Mouse (Mus musculus): Measurements from ENCODE around the gene Sprr2e. TPM values are rescaled to one million over a fixed set of nuclear protein-coding genes. Genes with fewer than 3 reads are reported as not detected.

The Sprr2e gene
- polyA plus RNA-seq (2012; fragmentation: generic; extraction: Trizol) = 0.06 TPM
- long read RNA-seq, experiment 1 = 0 reads
- long read RNA-seq, experiment 2 = 0 reads

DNA sequence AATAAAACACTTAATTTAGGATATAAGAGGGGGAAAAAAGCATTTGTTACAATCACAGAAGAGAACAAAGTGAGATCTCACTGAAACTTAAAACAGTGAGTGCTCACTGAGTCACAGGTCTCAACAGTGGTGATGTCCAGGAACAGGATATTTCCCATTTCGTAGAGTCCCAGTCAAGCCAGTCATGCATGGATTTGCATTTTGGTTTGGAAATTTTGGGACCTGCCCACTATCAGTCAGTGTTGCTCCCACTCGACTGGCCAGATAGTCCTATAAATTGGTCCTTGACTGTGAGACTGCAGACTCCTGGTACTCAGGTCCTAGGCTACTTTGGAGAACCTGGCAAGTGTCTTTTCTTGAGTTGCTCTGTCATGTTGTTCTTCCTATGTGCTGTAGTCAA is at the start of gene Sprr2e:
Gene Sprr2e, plus strand, starts transcription at position 301 of the 400 bp plus-strand sequence.
- TF ChIP-seq USF1 (IDR thresholded peaks at IDR 0.05; ENCODE audit: low read depth) (no peak), MYOG (IDR thresholded peaks at IDR 0.05; ENCODE audit: control insufficient read depth, extremely low read depth, insufficient read length) (no peak), CTCF (IDR thresholded peaks at IDR 0.05; ENCODE audit: control insufficient read depth, insufficient read depth, insufficient read length) (no peak), MAX (IDR thresholded peaks at IDR 0.05) (no peak), CEBPB (IDR thresholded peaks at IDR 0.05; ENCODE audit: low read depth) (no peak), MYOD1 (IDR thresholded peaks at IDR 0.05; ENCODE audit: control insufficient read depth, insufficient read length, low read depth) (no peak), FOSL1 (IDR thresholded peaks at IDR 0.05; ENCODE audit: insufficient read depth, low read length, poor library complexity, severe bottlenecking) (no peak)
- Histone ChIP-seq H3ac (ENCODE audit: control insufficient read depth, insufficient read length, low read depth) (no peak within 1 kb of the TSS), H3K27me3 (ENCODE audit: control insufficient read depth, insufficient read depth, insufficient read length) (no peaks in the 10 kb centered on the region)

DNA sequence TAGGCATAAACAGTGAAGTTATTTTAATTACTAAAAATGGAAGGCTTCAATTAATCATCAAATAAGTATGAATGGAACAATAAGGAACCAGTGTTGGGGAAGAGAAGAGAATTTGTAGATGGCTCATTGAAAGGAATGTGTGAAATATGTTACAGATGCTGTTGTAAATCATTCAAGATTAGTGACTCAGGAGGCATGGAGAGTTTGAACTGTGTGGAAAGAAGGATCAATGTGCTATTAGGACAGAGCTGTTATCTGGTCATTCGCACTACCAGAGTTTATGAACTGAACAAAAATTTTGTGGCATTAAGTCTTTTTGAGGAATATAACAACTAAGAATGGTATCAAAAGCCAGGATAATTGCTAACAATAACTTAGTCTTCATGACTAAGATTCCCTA is 44.5 kb upstream of the Sprr2e start:
- no peak for TF ChIP-seq MYOD1 (IDR thresholded peaks at IDR 0.05; ENCODE audit: control insufficient read depth, insufficient read length, low read depth)
- no peak for TF ChIP-seq MYOG (IDR thresholded peaks at IDR 0.05; ENCODE audit: control insufficient read depth, extremely low read depth, insufficient read length)
- TF ChIP-seq USF1 (IDR thresholded peaks at IDR 0.05; ENCODE audit: low read depth) = no peak
- TF ChIP-seq FOSL1 (IDR thresholded peaks at IDR 0.05; ENCODE audit: insufficient read depth, low read length, poor library complexity, severe bottlenecking) = no peak
- TF ChIP-seq MAX (IDR thresholded peaks at IDR 0.05) = no peak
- TF ChIP-seq CEBPB (IDR thresholded peaks at IDR 0.05; ENCODE audit: low read depth) = no peak
- no peak for TF ChIP-seq CTCF (IDR thresholded peaks at IDR 0.05; ENCODE audit: control insufficient read depth, insufficient read depth, insufficient read length)
- no peaks in the 10 kb centered on the region for H3K79me2 ChIP-seq (ENCODE audit: control insufficient read depth, insufficient read depth)

More for the DNA sequence above, at the start of gene Sprr2e:
- Histone ChIP-seq H3K79me2 (ENCODE audit: control insufficient read depth, insufficient read depth) (no peaks in the 10 kb centered on the region), H3K79me3 (ENCODE audit: low read depth) (no peaks in the 10 kb centered on the region), H3K4me3 (ENCODE audit: insufficient read depth, poor library complexity, severe bottlenecking) (no peak within 1 kb of the TSS), H3K36me3 (ENCODE audit: control insufficient read depth, insufficient read depth) (no peaks in the 10 kb centered on the region)

DNA sequence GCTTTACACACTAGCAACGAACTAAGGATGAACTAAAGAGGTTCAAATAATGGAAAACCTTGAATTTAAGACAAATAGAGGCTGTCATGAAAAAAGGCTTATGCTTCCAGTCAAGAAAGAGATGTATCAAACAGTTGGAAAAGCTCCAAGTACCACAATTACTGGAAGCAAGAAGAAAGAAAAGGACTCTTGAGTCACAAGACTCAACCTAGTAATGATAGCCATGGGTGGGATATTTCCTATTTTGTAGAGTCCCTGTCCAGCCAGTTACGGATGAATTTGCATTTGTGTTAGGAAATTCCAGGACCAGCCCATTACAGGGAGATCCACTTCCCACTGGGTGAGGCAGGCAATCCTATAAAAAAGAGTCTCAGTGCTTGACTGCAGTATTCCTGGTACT is 35.6 kb upstream of the Sprr2e start, which contains the start of gene Sprr2b:
Gene Sprr2b, plus strand, starts transcription at position 301 of the 400 bp plus-strand sequence.
- no peaks in the 10 kb centered on the region for H3K79me3 ChIP-seq (ENCODE audit: low read depth)
- H3ac ChIP-seq (ENCODE audit: control insufficient read depth, insufficient read length, low read depth) = no peak within 1 kb of the TSS
- H3K36me3 ChIP-seq (ENCODE audit: control insufficient read depth, insufficient read depth) = no peaks in the 10 kb centered on the region
- TF ChIP-seq CTCF (IDR thresholded peaks at IDR 0.05; ENCODE audit: control insufficient read depth, insufficient read depth, insufficient read length) = no peak
- no peak for TF ChIP-seq CEBPB (IDR thresholded peaks at IDR 0.05; ENCODE audit: low read depth)
- no peak for TF ChIP-seq USF1 (IDR thresholded peaks at IDR 0.05; ENCODE audit: low read depth)
- no peak for TF ChIP-seq MYOD1 (IDR thresholded peaks at IDR 0.05; ENCODE audit: control insufficient read depth, insufficient read length, low read depth)
- TF ChIP-seq FOSL1 (IDR thresholded peaks at IDR 0.05; ENCODE audit: insufficient read depth, low read length, poor library complexity, severe bottlenecking) = no peak
- TF ChIP-seq MAX (IDR thresholded peaks at IDR 0.05) = no peak
- no peak for TF ChIP-seq MYOG (IDR thresholded peaks at IDR 0.05; ENCODE audit: control insufficient read depth, extremely low read depth, insufficient read length)
- H3K79me2 ChIP-seq (ENCODE audit: control insufficient read depth, insufficient read depth) = no peaks in the 10 kb centered on the region
- no peaks in the 10 kb centered on the region for H3K27me3 ChIP-seq (ENCODE audit: control insufficient read depth, insufficient read depth, insufficient read length)
- no peak within 1 kb of the TSS for H3K4me3 ChIP-seq (ENCODE audit: insufficient read depth, poor library complexity, severe bottlenecking)

More for the DNA sequence above, 44.5 kb upstream of the Sprr2e start:
- Histone ChIP-seq H3K27me3 (ENCODE audit: control insufficient read depth, insufficient read depth, insufficient read length) (no peaks in the 10 kb centered on the region), H3K4me3 (ENCODE audit: insufficient read depth, poor library complexity, severe bottlenecking) (no peak overlapping the region), H3K79me3 (ENCODE audit: low read depth) (no peaks in the 10 kb centered on the region), H3K36me3 (ENCODE audit: control insufficient read depth, insufficient read depth) (no peaks in the 10 kb centered on the region), H3ac (ENCODE audit: control insufficient read depth, insufficient read length, low read depth) (no peak overlapping the region)

DNA sequence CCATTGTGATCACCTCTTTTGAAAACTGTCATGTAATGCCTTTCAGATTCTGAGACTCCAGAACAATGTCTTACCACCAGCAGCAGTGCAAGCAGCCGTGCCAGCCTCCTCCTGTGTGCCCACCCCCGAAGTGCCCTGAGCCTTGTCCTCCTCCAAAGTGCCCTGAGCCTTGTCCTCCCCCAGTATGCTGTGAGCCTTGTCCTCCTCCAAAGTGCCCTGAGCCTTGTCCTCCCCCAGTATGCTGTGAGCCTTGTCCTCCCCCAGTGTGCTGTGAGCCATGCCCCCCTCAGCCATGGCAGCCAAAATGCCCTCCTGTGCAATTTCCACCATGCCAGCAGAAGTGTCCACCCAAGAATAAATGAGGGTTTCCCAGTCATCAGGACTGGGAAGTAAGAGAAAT is 34.6 kb upstream of the Sprr2e start:
- TF ChIP-seq CTCF (IDR thresholded peaks at IDR 0.05; ENCODE audit: control insufficient read depth, insufficient read depth, insufficient read length) (no peak), MYOG (IDR thresholded peaks at IDR 0.05; ENCODE audit: control insufficient read depth, extremely low read depth, insufficient read length) (no peak), CEBPB (IDR thresholded peaks at IDR 0.05; ENCODE audit: low read depth) (no peak), MAX (IDR thresholded peaks at IDR 0.05) (no peak), MYOD1 (IDR thresholded peaks at IDR 0.05; ENCODE audit: control insufficient read depth, insufficient read length, low read depth) (no peak), FOSL1 (IDR thresholded peaks at IDR 0.05; ENCODE audit: insufficient read depth, low read length, poor library complexity, severe bottlenecking) (no peak), USF1 (IDR thresholded peaks at IDR 0.05; ENCODE audit: low read depth) (no peak)
- no peaks in the 10 kb centered on the region for H3K79me3 ChIP-seq (ENCODE audit: low read depth)
- H3K36me3 ChIP-seq (ENCODE audit: control insufficient read depth, insufficient read depth) = no peaks in the 10 kb centered on the region
- no peaks in the 10 kb centered on the region for H3K79me2 ChIP-seq (ENCODE audit: control insufficient read depth, insufficient read depth)
- no peak overlapping the region for H3K4me3 ChIP-seq (ENCODE audit: insufficient read depth, poor library complexity, severe bottlenecking)
- H3ac ChIP-seq (ENCODE audit: control insufficient read depth, insufficient read length, low read depth) = no peak overlapping the region
- no peaks in the 10 kb centered on the region for H3K27me3 ChIP-seq (ENCODE audit: control insufficient read depth, insufficient read depth, insufficient read length)

DNA sequence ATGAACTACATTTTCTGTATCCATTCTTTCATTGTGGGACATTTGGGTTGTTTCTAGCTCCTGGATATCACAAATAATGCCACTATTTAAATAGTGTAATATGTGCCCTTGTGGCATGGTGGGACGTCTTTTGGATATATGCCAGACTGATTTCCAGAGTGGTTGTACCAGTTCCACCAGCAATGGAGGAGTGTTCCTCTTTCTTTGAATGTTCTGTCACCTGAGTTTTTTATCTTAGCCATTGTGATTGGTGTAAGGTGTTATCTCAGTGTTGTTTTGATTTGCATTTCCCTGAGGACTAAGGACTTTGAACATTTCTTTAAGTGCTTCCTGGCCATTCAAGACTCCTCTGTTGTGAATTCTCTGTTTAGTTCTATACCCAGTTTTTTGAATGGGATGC is 15.7 kb upstream of the Sprr2e start:
- H3K79me3 ChIP-seq (ENCODE audit: low read depth) = no peaks in the 10 kb centered on the region
- no peaks in the 10 kb centered on the region for H3K27me3 ChIP-seq (ENCODE audit: control insufficient read depth, insufficient read depth, insufficient read length)
- H3K79me2 ChIP-seq (ENCODE audit: control insufficient read depth, insufficient read depth) = no peaks in the 10 kb centered on the region
- no peak overlapping the region for H3K4me3 ChIP-seq (ENCODE audit: insufficient read depth, poor library complexity, severe bottlenecking)
- TF ChIP-seq MAX (IDR thresholded peaks at IDR 0.05) = no peak
- no peak for TF ChIP-seq CTCF (IDR thresholded peaks at IDR 0.05; ENCODE audit: control insufficient read depth, insufficient read depth, insufficient read length)
- no peak for TF ChIP-seq MYOD1 (IDR thresholded peaks at IDR 0.05; ENCODE audit: control insufficient read depth, insufficient read length, low read depth)
- TF ChIP-seq FOSL1 (IDR thresholded peaks at IDR 0.05; ENCODE audit: insufficient read depth, low read length, poor library complexity, severe bottlenecking) = no peak
- TF ChIP-seq MYOG (IDR thresholded peaks at IDR 0.05; ENCODE audit: control insufficient read depth, extremely low read depth, insufficient read length) = no peak
- TF ChIP-seq USF1 (IDR thresholded peaks at IDR 0.05; ENCODE audit: low read depth) = no peak
- no peak for TF ChIP-seq CEBPB (IDR thresholded peaks at IDR 0.05; ENCODE audit: low read depth)
- H3K36me3 ChIP-seq (ENCODE audit: control insufficient read depth, insufficient read depth) = no peaks in the 10 kb centered on the region
- no peak overlapping the region for H3ac ChIP-seq (ENCODE audit: control insufficient read depth, insufficient read length, low read depth)
